In genomic region chr14:93713250-93713935, GRCm38 (mm10) we compare ENCODE assay signal across 11 mouse cellular contexts.
A peak's percentile ranks its signal among the peaks of the same experiment; 100 is the strongest.
DNase-seq lines count a peak whose midpoint lies in the region; ATAC-seq and TF ChIP-seq lines count a peak whose summit lies in the region.
"Had no signal": no experiment of that assay in that cellular context is flagged by ENCODE, and none has a peak within 500 bp of the region (broad histone marks: within the 10 kb centered on the region; RNA-seq: fewer than 3 reads in every experiment).

No protein-coding gene starts in this region.

- no peaks in the 10 kb centered on the region for H3K36me3 ChIP-seq in kidney, postnatal 0 days (ENCODE audit: insufficient read depth, low read length)
- no peaks in the 10 kb centered on the region for H3K36me3 ChIP-seq in neural tube, embryonic 15.5 days

- no peaks in the 10 kb centered on the region for H3K4me1 ChIP-seq in kidney, postnatal 0 days (replicated peaks; ENCODE audit: insufficient read depth, low read length)
- peaks cover 8% of the 10 kb centered on the region for H3K4me1 ChIP-seq in neural tube, embryonic 15.5 days

- H3K4me2 ChIP-seq in kidney, postnatal 0 days (ENCODE audit: low read length): peak overlapping the region; percentile 2; the same call in 1 of the 2 replicates
- H3K4me2 ChIP-seq in neural tube, embryonic 15.5 days: no peak overlapping the region

- H3K27me3 ChIP-seq in kidney, postnatal 0 days (ENCODE audit: insufficient read depth, low read length): no peaks in the 10 kb centered on the region
- no peaks in the 10 kb centered on the region for H3K27me3 ChIP-seq in neural tube, embryonic 15.5 days (replicated peaks)

- H3K9me3 ChIP-seq in kidney, postnatal 0 days (replicated peaks; ENCODE audit: low read length): no peaks in the 10 kb centered on the region
- no peaks in the 10 kb centered on the region for H3K9me3 ChIP-seq in neural tube, embryonic 15.5 days (replicated peaks)

- TF ChIP-seq CTCF in kidney, postnatal 0 days (IDR thresholded peaks at IDR 0.05; ENCODE audit: low read depth): no peak

- H3K27ac ChIP-seq in kidney, postnatal 0 days: no peak overlapping the region
- H3K27ac ChIP-seq in neural tube, embryonic 15.5 days (replicated peaks): peak overlapping the region; percentile 52
- H3K27ac ChIP-seq: gastrocnemius, adult 2 months had no signal

- ATAC-seq in kidney, postnatal 0 days (replicated peaks; ENCODE audit: low FRiP score, low read depth): no peak
- ATAC-seq in neural tube, embryonic 15.5 days (ENCODE audit: low FRiP score): no peak
- ATAC-seq in erythroid progenitor cell, adult 5-6 weeks (replicated peaks; ENCODE audit: low FRiP score, poor library complexity, severe bottlenecking): no peak

- intact Hi-C loops in heart, postnatal 14 days (cut with DNase I): no loop called here

- WGBS in kidney, postnatal 0 days: 45% methylated on average over 12 of the region's 12 CpGs
- 43% methylated on average over 12 of the region's 12 CpGs for WGBS in neural tube, embryonic 15.5 days

- DNase-seq in kidney, postnatal 0 days (ENCODE audit: low spot score): peak; percentile 40
- DNase-seq in kidney, adult 8-10 months: no peak
- DNase-seq in cerebellum, postnatal 10 days: peak; percentile 65 to 67
- DNase-seq in layer of hippocampus, postnatal 36 days: peak; percentile 59 to 62
- no peak for DNase-seq in adrenal gland, postnatal 10 days
- DNase-seq in heart, postnatal 14 days: no peak
- DNase-seq: gastrocnemius, adult 2 months; kidney, adult 2 months; lung, postnatal 14 days had no signal

- H3K9ac ChIP-seq in kidney, postnatal 0 days (ENCODE audit: low read depth, low read length): no peak overlapping the region
- no peak overlapping the region for H3K9ac ChIP-seq in neural tube, embryonic 15.5 days (replicated peaks)

- H3K4me3 ChIP-seq in kidney, postnatal 0 days (replicated peaks; ENCODE audit: low read depth, low read length): no peak overlapping the region
- no peak overlapping the region for H3K4me3 ChIP-seq in neural tube, embryonic 15.5 days (replicated peaks)
- H3K4me3 ChIP-seq: gastrocnemius, adult 2 months had no signal

Comparison
In these comparisons a context has a peak if more than half of its experiments do, and no peak if none do; other contexts are left out.
1. DNase-seq: peak in kidney, postnatal 0 days (single experiment), cerebellum, postnatal 10 days (2 of 2) and layer of hippocampus, postnatal 36 days (2 of 2); none in kidney, adult 8-10 months (0 of 2), adrenal gland, postnatal 10 days (single experiment) and heart, postnatal 14 days (0 of 2).